Mouse (Mus musculus) hindbrain, embryonic 13.5 days (tissue): Measurements from ENCODE around the gene Gnaz. TPM values are rescaled to one million over a fixed set of nuclear protein-coding genes. Genes with fewer than 3 reads are reported as not detected.

Experiments
- ATAC-seq: fragments of 200-750 bp; cut with Nextera tagmentation; 2 replicates; pipeline ENCODE4 v1.8.0; 2017; ENCODE audit warnings: moderate TSS enrichment; ENCODE audit not compliant: low FRiP score
- H3K27ac ChIP-seq: fragments of 300-500 bp; sonication (generic); 2 replicates; pipeline ENCODE4 v1.5.1; 2015; ENCODE audit warnings: inconsistent platforms, mild to moderate bottlenecking, moderate library complexity
- H3K27me3 ChIP-seq: fragments of 300-500 bp; sonication (generic); 2 replicates; pipeline ENCODE4 v1.6.1; 2015; ENCODE audit warnings: mild to moderate bottlenecking, inconsistent platforms
- H3K36me3 ChIP-seq: fragments of 300-500 bp; sonication (generic); 2 replicates; pipeline ENCODE4 v1.6.1; 2015; ENCODE audit warnings: mild to moderate bottlenecking, inconsistent platforms
- H3K4me1 ChIP-seq: fragments of 300-500 bp; sonication (generic); replicated peaks from 2 replicates; pipeline ENCODE4 v1.6.1; 2015; ENCODE audit warnings: inconsistent platforms
- H3K4me2 ChIP-seq: fragments of 300-500 bp; sonication (generic); 2 replicates; pipeline ENCODE4 v1.6.1; 2015; ENCODE audit warnings: inconsistent platforms, mild to moderate bottlenecking, moderate library complexity
- H3K4me3 ChIP-seq: fragments of 300-500 bp; sonication (generic); 2 replicates; pipeline ENCODE4 v1.5.1; 2015; ENCODE audit warnings: mild to moderate bottlenecking, inconsistent platforms
- H3K9ac ChIP-seq: fragments of 300-500 bp; sonication (generic); 2 replicates; pipeline ENCODE4 v1.6.1; 2015; ENCODE audit warnings: mild to moderate bottlenecking, inconsistent platforms
- H3K9me3 ChIP-seq: fragments of 300-500 bp; sonication (generic); 2 replicates; pipeline ENCODE4 v1.6.1; 2016; ENCODE audit warnings: inconsistent platforms
- WGBS: fragments of 180-500 bp; shearing (Covaris S2); methylation state at CpG from one replicate; pipeline ENCODE4 v1.1.7; 2015; 5-methylcytosine and 5-hydroxymethylcytosine counted together
- polyA plus RNA-seq: library from polyadenylated mRNA; unstranded; fragments of >200 nt; fragmentation: Nextera tagmentation; extraction: Ambion mirVana; gene quantifications from 2 replicates; pipeline ENCODE4 v1.2.1, GENCODE M21; 2015

Gnaz gene
- 45.1 and 46.6 TPM in 2 replicates for polyA plus RNA-seq

DNA sequence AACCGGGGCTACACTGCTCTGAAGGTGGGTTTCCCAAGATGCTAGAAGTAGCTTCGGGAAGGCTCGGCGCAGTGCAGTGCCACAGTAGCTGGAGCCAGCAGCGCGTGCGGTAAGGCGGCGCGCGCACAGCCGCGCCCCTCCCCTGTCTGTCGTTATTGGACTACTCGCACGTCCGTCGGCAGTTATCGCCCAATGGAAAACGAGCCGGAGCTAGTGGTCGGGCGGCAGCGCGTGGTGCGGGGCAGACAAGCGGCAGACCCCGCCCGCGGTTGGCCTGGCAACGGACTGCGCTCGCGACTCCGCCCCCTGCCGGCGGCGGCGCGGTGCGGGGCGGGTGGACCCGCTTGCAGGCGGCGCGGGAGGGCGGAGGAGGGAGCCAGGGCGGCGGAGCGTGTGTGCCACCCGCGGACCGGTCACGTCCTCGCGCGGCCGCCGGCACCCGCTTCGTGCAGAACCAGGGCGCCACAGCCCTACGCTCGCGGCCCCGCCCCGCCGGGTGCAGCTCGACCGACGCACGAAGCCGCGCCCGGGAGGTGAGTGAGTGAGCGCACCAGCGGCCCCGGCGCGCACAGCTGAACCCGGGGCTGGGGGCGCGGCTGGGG, at the start of gene Gnaz:
Gnaz (plus strand) TSS at position 328 of the 602 bp plus-strand sequence.
- Histone ChIP-seq H3K9me3 (no peaks in the 10 kb centered on the region), H3K27me3 (peaks cover 27% of the 10 kb centered on the region), H3K4me2 (peak within 1 kb of the TSS; percentile 86), H3K4me1 (peaks cover 35% of the 10 kb centered on the region), H3K36me3 (no peaks in the 10 kb centered on the region), H3K9ac (peak within 1 kb of the TSS; percentile 87), H3K27ac (peak within 1 kb of the TSS; percentile 80), H3K4me3 (peak within 1 kb of the TSS; percentile 73)
- under 1% methylated on average over 77 of the region's 83 CpGs for WGBS
- peak; percentile 97 for ATAC-seq

DNA sequence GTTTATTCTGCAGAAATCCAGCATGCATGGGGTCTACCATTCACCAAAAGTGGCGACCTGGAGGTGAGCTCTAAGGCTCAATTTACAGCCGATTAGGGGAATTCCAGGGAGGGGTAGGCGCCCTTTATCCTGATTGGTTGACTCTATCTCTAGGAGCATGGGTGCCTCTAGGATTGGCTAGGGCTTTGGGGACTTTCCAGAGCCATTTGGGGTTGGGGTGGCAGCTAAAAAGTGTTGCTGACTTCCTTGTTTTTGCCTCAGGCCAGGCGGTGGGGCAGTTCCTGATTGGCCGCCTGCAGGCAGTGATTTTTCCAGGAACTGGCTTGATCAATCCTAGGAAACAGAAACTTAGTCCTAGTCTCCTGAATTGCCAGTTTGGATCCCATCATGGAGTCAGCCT, 47.7 kb upstream of the Gnaz start:
- H3K36me3 ChIP-seq: no peaks in the 10 kb centered on the region
- H3K27me3 ChIP-seq: peaks cover 9% of the 10 kb centered on the region; the same call in 1 of the 2 replicates
- H3K4me1 ChIP-seq: peaks cover 4% of the 10 kb centered on the region; the same call in 1 of the 2 replicates
- no peak overlapping the region for H3K4me2 ChIP-seq
- no peak overlapping the region for H3K4me3 ChIP-seq
- no peak for ATAC-seq
- H3K9me3 ChIP-seq: no peaks in the 10 kb centered on the region
- H3K27ac ChIP-seq: no peak overlapping the region
- WGBS: 47% methylated on average over 5 of the region's 5 CpGs
- no peak overlapping the region for H3K9ac ChIP-seq

- WGBS: 52% methylated on average over 17 of the region's 17 CpGs
- peak; percentile 45 for ATAC-seq
- Histone ChIP-seq H3K4me1 (peaks cover 10% of the 10 kb centered on the region), H3K27ac (no peak overlapping the region), H3K9ac (no peak overlapping the region), H3K9me3 (no peaks in the 10 kb centered on the region), H3K36me3 (no peaks in the 10 kb centered on the region), H3K27me3 (peaks cover 17% of the 10 kb centered on the region; the same call in 1 of the 2 replicates), H3K4me2 (no peak overlapping the region), H3K4me3 (no peak overlapping the region)
Measured at GRCm38 (mm10) chr10:74920853-74921567, 46.0 kb upstream of the Gnaz start.

DNA sequence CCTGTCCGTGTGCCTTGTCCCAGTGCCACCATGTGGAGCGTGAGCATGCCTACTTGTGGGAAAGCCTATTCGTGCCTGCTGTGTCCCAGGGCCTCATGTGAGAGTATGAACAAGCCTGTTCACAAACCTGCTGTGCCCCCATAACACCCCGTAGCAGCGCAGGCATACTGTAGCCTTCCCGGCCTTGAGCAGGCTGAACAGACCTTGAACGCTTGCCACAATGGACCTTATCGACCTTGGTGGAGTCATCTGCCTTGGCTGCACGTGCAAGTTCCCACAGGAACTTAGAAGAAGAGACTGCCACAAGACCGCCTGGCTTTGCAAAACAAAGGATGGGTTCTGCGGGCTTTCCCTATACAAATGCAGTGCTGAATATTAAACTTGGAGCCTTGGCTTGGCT, 45.4 kb upstream of the Gnaz start:
- Histone ChIP-seq H3K36me3 (no peaks in the 10 kb centered on the region), H3K27me3 (peaks cover 19% of the 10 kb centered on the region; the same call in 1 of the 2 replicates), H3K27ac (no peak overlapping the region), H3K9ac (no peak overlapping the region), H3K4me2 (no peak overlapping the region), H3K4me1 (peaks cover 10% of the 10 kb centered on the region), H3K4me3 (no peak overlapping the region), H3K9me3 (no peaks in the 10 kb centered on the region)
- no peak for ATAC-seq
- WGBS: 84% methylated on average over 11 of the region's 11 CpGs

- Histone ChIP-seq H3K36me3 (no peaks in the 10 kb centered on the region), H3K9ac (no peak overlapping the region), H3K4me3 (no peak overlapping the region), H3K27ac (no peak overlapping the region), H3K4me2 (no peak overlapping the region), H3K9me3 (no peaks in the 10 kb centered on the region), H3K27me3 (peaks cover 19% of the 10 kb centered on the region; the same call in 1 of the 2 replicates), H3K4me1 (peaks cover 10% of the 10 kb centered on the region)
- 59% methylated on average over 6 of the region's 6 CpGs for WGBS
- peak; percentile 63 for ATAC-seq
Measured at GRCm38 (mm10) chr10:74922763-74923162, 44.2 kb upstream of the Gnaz start.

GRCm38 (mm10) chr10:74924274-74924673, 42.7 kb upstream of the Gnaz start:
- H3K4me1 ChIP-seq: peaks cover 10% of the 10 kb centered on the region
- no peaks in the 10 kb centered on the region for H3K36me3 ChIP-seq
- WGBS: 90% methylated on average over 14 of the region's 14 CpGs
- no peak overlapping the region for H3K27ac ChIP-seq
- H3K9ac ChIP-seq: no peak overlapping the region
- no peaks in the 10 kb centered on the region for H3K9me3 ChIP-seq
- no peak for ATAC-seq
- H3K4me2 ChIP-seq: no peak overlapping the region
- peaks cover 19% of the 10 kb centered on the region; the same call in 1 of the 2 replicates for H3K27me3 ChIP-seq
- H3K4me3 ChIP-seq: no peak overlapping the region

DNA sequence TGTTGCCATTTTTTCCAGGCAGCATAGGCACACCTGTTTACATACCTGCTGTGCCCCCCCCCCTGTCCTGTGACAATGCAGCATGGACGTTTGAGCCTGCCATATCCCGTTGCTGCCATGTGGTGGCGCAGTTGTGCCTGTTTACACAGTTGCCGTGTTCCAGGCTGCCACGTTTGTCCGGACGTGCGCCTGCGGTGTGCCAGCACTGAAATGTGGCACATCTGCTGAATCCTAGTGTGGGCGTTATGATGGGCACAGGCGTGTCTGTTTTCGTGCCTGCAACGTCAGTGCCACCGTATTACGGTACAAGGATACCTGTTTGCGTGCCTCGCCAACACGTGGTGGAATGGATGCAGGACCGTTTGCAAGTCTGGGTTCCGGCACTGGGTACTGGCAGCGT, 41.7 kb upstream of the Gnaz start:
- Histone ChIP-seq H3K4me3 (peak overlapping the region; percentile 18), H3K27ac (no peak overlapping the region), H3K4me1 (peaks cover 10% of the 10 kb centered on the region), H3K9ac (no peak overlapping the region; the same call in 1 of the 2 replicates), H3K9me3 (no peaks in the 10 kb centered on the region), H3K36me3 (no peaks in the 10 kb centered on the region), H3K27me3 (peaks cover 19% of the 10 kb centered on the region; the same call in 1 of the 2 replicates), H3K4me2 (peak overlapping the region; percentile 52)
- WGBS: 18% methylated on average over 21 of the region's 21 CpGs
- ATAC-seq: no peak

DNA sequence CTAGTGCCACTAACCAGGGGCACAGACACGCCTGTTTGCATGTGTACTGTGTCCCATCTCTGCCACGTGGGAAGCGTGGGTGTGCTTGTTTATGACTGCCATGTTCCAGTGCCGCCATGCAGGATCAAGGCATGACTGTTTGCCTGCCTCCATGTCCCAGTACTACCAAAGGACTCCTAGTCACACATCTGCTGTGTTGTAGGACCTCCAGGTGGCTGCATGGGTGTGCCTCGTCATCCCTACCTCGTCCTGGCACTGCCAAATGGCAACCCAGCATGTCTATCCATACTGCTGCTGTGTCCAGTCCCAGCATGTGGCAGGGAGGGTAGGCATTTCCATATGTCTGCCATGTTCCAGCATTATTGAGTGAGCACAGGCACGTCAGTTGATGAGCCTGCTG, 38.7 kb upstream of the Gnaz start:
- no peak for ATAC-seq
- no peak overlapping the region for H3K27ac ChIP-seq
- H3K36me3 ChIP-seq: no peaks in the 10 kb centered on the region
- H3K4me1 ChIP-seq: peaks cover 6% of the 10 kb centered on the region; the same call in 1 of the 2 replicates
- no peak overlapping the region for H3K4me2 ChIP-seq
- peaks cover 16% of the 10 kb centered on the region; the same call in 1 of the 2 replicates for H3K27me3 ChIP-seq
- H3K4me3 ChIP-seq: no peak overlapping the region
- H3K9ac ChIP-seq: no peak overlapping the region
- H3K9me3 ChIP-seq: no peaks in the 10 kb centered on the region
- WGBS: 84% methylated on average over 7 of the region's 7 CpGs

DNA sequence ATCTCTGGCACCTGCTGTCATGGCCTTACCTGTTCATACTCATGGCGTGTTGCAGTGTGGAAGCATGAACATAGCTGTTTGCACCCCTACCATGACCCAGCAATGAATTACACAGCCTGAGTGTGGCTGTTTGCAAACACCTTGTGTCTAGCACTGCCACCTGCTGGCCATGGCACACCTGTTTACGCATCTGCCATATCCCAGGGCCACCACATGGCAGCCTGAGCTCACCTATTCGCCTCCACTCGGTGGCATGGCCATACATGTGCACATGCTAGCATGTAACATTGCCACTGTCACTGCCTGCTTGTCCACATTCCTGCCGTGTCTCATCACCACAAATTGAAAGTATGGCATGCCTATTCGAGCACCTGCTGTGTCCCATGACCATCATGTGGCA, 37.4 kb upstream of the Gnaz start:
- peaks cover 10% of the 10 kb centered on the region; the same call in 1 of the 2 replicates for H3K4me1 ChIP-seq
- 76% methylated on average over 6 of the region's 6 CpGs for WGBS
- no peaks in the 10 kb centered on the region for H3K9me3 ChIP-seq

DNA sequence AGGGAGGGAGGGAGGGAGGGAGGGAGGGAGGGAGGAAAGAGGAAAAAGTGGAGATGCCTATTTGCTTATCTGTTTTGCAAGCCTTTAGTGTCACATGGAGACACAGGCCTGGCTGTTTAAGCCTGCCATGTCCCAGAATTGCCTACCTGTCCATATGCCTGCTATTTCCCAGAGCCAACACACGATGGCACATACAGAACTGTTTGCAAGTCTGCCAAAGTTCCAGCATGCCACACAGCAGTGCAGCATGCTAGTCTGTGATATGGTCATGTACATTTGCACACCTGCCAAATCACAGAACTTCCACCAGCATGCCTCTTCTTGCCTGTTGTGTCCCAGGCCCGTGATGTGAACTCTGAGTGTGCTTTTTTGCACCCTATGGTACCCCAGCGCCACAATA, 36.4 kb upstream of the Gnaz start:
- Histone ChIP-seq H3K27ac (no peak overlapping the region), H3K9ac (no peak overlapping the region), H3K36me3 (no peaks in the 10 kb centered on the region), H3K27me3 (0 out of 2 replicates have a peak, but pooled peaks cover 8% of the 10 kb centered on the region), H3K4me1 (peaks cover 5% of the 10 kb centered on the region; the same call in 1 of the 2 replicates), H3K9me3 (no peaks in the 10 kb centered on the region), H3K4me3 (no peak overlapping the region), H3K4me2 (no peak overlapping the region)
- 85% methylated on average over 3 of the region's 3 CpGs for WGBS
- no peak for ATAC-seq

More for the DNA sequence above, 37.4 kb upstream of the Gnaz start:
- Histone ChIP-seq H3K9ac (no peak overlapping the region), H3K27me3 (peaks cover 10% of the 10 kb centered on the region; the same call in 1 of the 2 replicates), H3K4me3 (no peak overlapping the region), H3K27ac (no peak overlapping the region), H3K36me3 (no peaks in the 10 kb centered on the region), H3K4me2 (no peak overlapping the region)
- ATAC-seq: no peak

DNA sequence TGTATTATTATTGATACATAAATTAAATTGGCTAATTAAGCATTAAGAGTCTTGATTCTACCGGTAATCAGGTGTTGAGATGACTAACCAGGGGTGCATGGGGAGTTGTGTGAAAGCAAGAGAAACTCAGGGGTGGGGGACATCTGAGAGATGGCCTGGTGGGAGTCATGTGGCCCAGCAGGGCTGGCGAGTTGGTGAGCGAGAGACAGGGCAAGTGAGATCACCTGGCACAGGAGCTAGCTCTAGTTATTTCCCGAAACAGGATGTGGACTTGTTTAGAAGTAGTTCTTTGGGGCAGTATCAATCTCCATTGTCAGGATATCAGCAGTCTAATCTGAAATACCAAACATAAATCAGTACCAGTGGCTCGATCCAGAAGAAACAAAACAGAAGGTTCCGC, 35.3 kb upstream of the Gnaz start:
- Histone ChIP-seq H3K27ac (no peak overlapping the region), H3K27me3 (0 out of 2 replicates have a peak, but pooled peaks cover 2% of the 10 kb centered on the region), H3K9ac (no peak overlapping the region), H3K9me3 (no peaks in the 10 kb centered on the region), H3K36me3 (no peaks in the 10 kb centered on the region), H3K4me3 (no peak overlapping the region), H3K4me1 (0 out of 2 replicates have a peak, but pooled peaks cover 4% of the 10 kb centered on the region), H3K4me2 (no peak overlapping the region)
- 89% methylated on average over 6 of the region's 6 CpGs for WGBS
- no peak for ATAC-seq

DNA sequence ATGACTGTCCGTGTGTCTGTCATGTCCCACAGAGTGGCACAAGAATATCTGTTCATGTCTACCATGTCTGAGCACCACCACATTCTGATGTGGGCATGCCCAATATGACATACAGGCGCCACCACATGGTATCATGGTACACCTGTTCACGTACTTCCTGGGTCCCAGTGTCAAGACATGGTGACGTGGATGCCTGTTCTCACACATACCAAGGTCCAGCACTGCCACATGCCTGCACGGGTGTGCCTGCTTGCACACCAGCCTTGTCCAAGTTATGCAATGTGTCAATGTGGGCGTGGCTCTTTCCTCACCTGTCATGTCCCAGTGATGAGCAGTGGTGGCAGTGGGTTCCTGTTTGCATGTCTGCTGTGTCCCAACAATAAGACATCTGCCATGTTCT, 34.5 kb upstream of the Gnaz start:
- Histone ChIP-seq H3K4me1 (0 out of 2 replicates have a peak, but pooled peaks cover 4% of the 10 kb centered on the region), H3K9me3 (no peaks in the 10 kb centered on the region), H3K36me3 (no peaks in the 10 kb centered on the region), H3K4me2 (no peak overlapping the region), H3K4me3 (no peak overlapping the region), H3K27ac (no peak overlapping the region), H3K9ac (no peak overlapping the region), H3K27me3 (0 out of 2 replicates have a peak, but pooled peaks cover 2% of the 10 kb centered on the region)
- no peak for ATAC-seq
- WGBS: 89% methylated on average over 6 of the region's 6 CpGs
